ENCODE assay signal across 30 mouse cellular contexts in the genomic region with DNA sequence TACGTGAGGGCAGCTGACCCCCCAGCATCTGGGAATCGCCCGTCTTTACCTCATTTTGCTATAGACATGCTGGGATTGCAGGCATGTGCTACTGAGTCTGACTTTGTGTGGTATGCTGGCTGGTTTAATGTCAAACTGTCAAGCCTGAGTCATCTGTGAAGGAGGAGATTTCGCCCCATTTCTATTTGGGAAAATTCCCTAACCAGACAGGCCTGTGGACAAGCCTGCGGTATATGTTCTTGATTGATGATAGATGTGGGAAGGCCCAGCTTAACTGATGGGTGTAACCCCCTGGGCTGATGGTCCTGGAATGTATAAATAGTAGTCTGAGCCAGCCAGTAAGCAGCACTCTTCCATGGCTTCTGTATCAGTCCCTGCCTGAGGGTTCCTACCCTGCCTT. TPM values are rescaled to one million over a fixed set of nuclear protein-coding genes. Genes with fewer than 3 reads are reported as not detected.
DNase-seq lines count a peak whose midpoint lies in the region; ATAC-seq and TF ChIP-seq lines count a peak whose summit lies in the region.
"Had no signal": no experiment of that assay in that cellular context is flagged by ENCODE, and none has a peak within 500 bp of the region (broad histone marks: within the 10 kb centered on the region; RNA-seq: fewer than 3 reads in every experiment).

No protein-coding gene starts in this region.

- WGBS in embryonic facial prominence, embryonic 14.5 days, result 69% methylated on average over 5 of the region's 5 CpGs
- 92% methylated on average over 5 of the region's 5 CpGs for WGBS in embryonic facial prominence, embryonic 10.5 days
- WGBS in hindbrain, embryonic 10.5 days, result 87% methylated on average over 5 of the region's 5 CpGs

- ATAC-seq in embryonic facial prominence, embryonic 14.5 days (ENCODE audit: low read depth), result 0 out of 2 replicates have a peak, but pooled peaks have one; percentile 23
- ATAC-seq: activated CD4-positive, CD25-positive, alpha-beta regulatory T cell, adult 4 months; forebrain, embryonic 14.5 days; forebrain, postnatal 0 days; intestine, embryonic 15.5 days had no signal

- no peaks in the 10 kb centered on the region for H3K36me3 ChIP-seq in embryonic facial prominence, embryonic 14.5 days (ENCODE audit: control insufficient read depth, insufficient read depth, low read length)
- peaks cover 54% of the 10 kb centered on the region for H3K36me3 ChIP-seq in embryonic facial prominence, embryonic 10.5 days (replicated peaks)
- H3K36me3 ChIP-seq in hindbrain, embryonic 10.5 days, result peaks cover 71% of the 10 kb centered on the region
- H3K36me3 ChIP-seq: G1E; intestine, embryonic 15.5 days had no signal

- no peak overlapping the region for H3K9ac ChIP-seq in embryonic facial prominence, embryonic 14.5 days (ENCODE audit: low read depth, low read length)
- H3K9ac ChIP-seq: forebrain, postnatal 0 days; heart, embryonic 13.5 days; hindbrain, embryonic 12.5 days; hindbrain, embryonic 15.5 days; intestine, embryonic 15.5 days had no signal

- no peak overlapping the region for H3K4me3 ChIP-seq in embryonic facial prominence, embryonic 14.5 days (ENCODE audit: low read depth, low read length)
- H3K4me3 ChIP-seq in embryonic facial prominence, embryonic 10.5 days, result no peak overlapping the region
- no peak overlapping the region for H3K4me3 ChIP-seq in cortical plate, adult 2 months (ENCODE audit: insufficient read depth, low read length)
- H3K4me3 ChIP-seq in hindbrain, embryonic 10.5 days, result no peak overlapping the region
- H3K4me3 ChIP-seq: heart, adult 2 months; heart, embryonic 10.5 days; heart, embryonic 13.5 days; hindbrain, embryonic 12.5 days; hindbrain, embryonic 15.5 days; intestine, embryonic 15.5 days had no signal

- H3K4me2 ChIP-seq in embryonic facial prominence, embryonic 14.5 days (ENCODE audit: low read depth, low read length), result no peak overlapping the region
- H3K4me2 ChIP-seq: heart, embryonic 13.5 days; hindbrain, embryonic 12.5 days; hindbrain, embryonic 15.5 days; intestine, embryonic 15.5 days had no signal

- no peaks in the 10 kb centered on the region for H3K9me3 ChIP-seq in embryonic facial prominence, embryonic 14.5 days (ENCODE audit: control insufficient read depth, low read length)
- no peaks in the 10 kb centered on the region for H3K9me3 ChIP-seq in embryonic facial prominence, embryonic 10.5 days
- no peaks in the 10 kb centered on the region for H3K9me3 ChIP-seq in hindbrain, embryonic 10.5 days
- H3K9me3 ChIP-seq: heart, embryonic 10.5 days; heart, embryonic 13.5 days; hindbrain, embryonic 12.5 days; hindbrain, embryonic 15.5 days; intestine, embryonic 15.5 days had no signal

- no peak for TF ChIP-seq CTCF in cortical plate, adult 2 months (IDR thresholded peaks at IDR 0.05; ENCODE audit: extremely low read depth, insufficient read depth, low read length)

- TF ChIP-seq POLR2A in cortical plate, adult 2 months (IDR thresholded peaks at IDR 0.05; ENCODE audit: extremely low read depth, insufficient read depth, low read length), result no peak

- no peaks in the 10 kb centered on the region for H3K4me1 ChIP-seq in embryonic facial prominence, embryonic 14.5 days (ENCODE audit: control insufficient read depth, insufficient read depth, low read length)
- H3K4me1 ChIP-seq in embryonic facial prominence, embryonic 10.5 days, result no peaks in the 10 kb centered on the region
- peaks cover 6% of the 10 kb centered on the region for H3K4me1 ChIP-seq in cortical plate, adult 2 months (ENCODE audit: control insufficient read depth, insufficient read depth, low read length)
- 0 out of 2 replicates have a peak, but pooled peaks cover 3% of the 10 kb centered on the region for H3K4me1 ChIP-seq in hindbrain, embryonic 10.5 days (replicated peaks)
- H3K4me1 ChIP-seq: heart, embryonic 10.5 days; heart, embryonic 13.5 days; hindbrain, embryonic 12.5 days; hindbrain, embryonic 15.5 days; intestine, embryonic 15.5 days had no signal

- H3K27me3 ChIP-seq in embryonic facial prominence, embryonic 14.5 days (replicated peaks; ENCODE audit: control insufficient read depth, insufficient read depth, low read length), result no peaks in the 10 kb centered on the region
- no peaks in the 10 kb centered on the region for H3K27me3 ChIP-seq in embryonic facial prominence, embryonic 10.5 days (replicated peaks; ENCODE audit: low read depth, poor library complexity, severe bottlenecking)
- H3K27me3 ChIP-seq in hindbrain, embryonic 10.5 days (ENCODE audit: insufficient read depth, poor library complexity, severe bottlenecking), result no peaks in the 10 kb centered on the region
- H3K27me3 ChIP-seq: CH12.LX; heart, embryonic 13.5 days; hindbrain, embryonic 12.5 days; hindbrain, embryonic 15.5 days; intestine, embryonic 15.5 days had no signal

- H3K27ac ChIP-seq in embryonic facial prominence, embryonic 14.5 days (replicated peaks; ENCODE audit: low read depth, low read length), result no peak overlapping the region
- H3K27ac ChIP-seq in embryonic facial prominence, embryonic 10.5 days (replicated peaks), result no peak overlapping the region
- 0 out of 2 replicates have a peak overlapping the region, but pooled peaks have one; percentile 75 for H3K27ac ChIP-seq in cortical plate, adult 2 months (ENCODE audit: insufficient read depth, low read length)
- no peak overlapping the region for H3K27ac ChIP-seq in hindbrain, embryonic 10.5 days
- H3K27ac ChIP-seq: heart, adult 2 months; heart, embryonic 10.5 days; heart, embryonic 13.5 days; hindbrain, embryonic 12.5 days; hindbrain, embryonic 15.5 days; intestine, embryonic 15.5 days had no signal

- peak; percentile 28 for DNase-seq in embryonic facial prominence, embryonic 14.5 days (ENCODE audit: low spot score)
- DNase-seq in embryonic facial prominence, embryonic 10.5 days (ENCODE audit: low spot score), result no peak
- DNase-seq in 3T3-L1 (ENCODE audit: low read depth, low spot score), result peak; percentile 88
- DNase-seq in fibroblast of lung, adult 2 months (ENCODE audit: low read depth), result peak; percentile 43
- no peak for DNase-seq in hindbrain, embryonic 10.5 days (ENCODE audit: low spot score)
- DNase-seq in cerebellum, postnatal 4 days (ENCODE audit: low spot score in 2 of 2), result no peak
- DNase-seq: adrenal gland, adult 8-10 months; adrenal gland, postnatal 36 days; B cell, adult 2 months; cerebellum, adult 18-20 months; cerebellum, adult 9-10 months; cerebellum, postnatal 14 days; embryo, embryonic 11 days; forebrain, postnatal 0 days; gastrocnemius, postnatal 10 days; gastrocnemius, postnatal 36 days; heart, adult 2 months; heart, postnatal 14 days; heart, postnatal 4 days; kidney, adult 11 months had no signal

RNA-seq across cellular contexts. Expression of a gene that starts 12.4 kb away (rescaled TPM):
- 142 TPM in 2 replicates for polyA plus RNA-seq in embryonic facial prominence, embryonic 14.5 days (2014; fragmentation: Nextera tagmentation; extraction: Ambion mirVana)
- 128 and 137 TPM in 2 replicates for polyA plus RNA-seq in embryonic facial prominence, embryonic 10.5 days (2016; fragmentation: Nextera tagmentation; extraction: Ambion mirVana)
- 1,141 and 1,161 TPM in 2 replicates for polyA plus RNA-seq in cortical plate, adult 2 months (2012; rRNA removed)
- 287 and 400 TPM in 2 replicates for polyA plus RNA-seq in hindbrain, embryonic 10.5 days (2016; fragmentation: Nextera tagmentation; extraction: Ambion mirVana)
- polyA plus RNA-seq: activated CD4-positive, CD25-positive, alpha-beta regulatory T cell, adult 4 months; G1E had no signal

RNA-seq across cellular contexts. Expression of a gene that starts 57.3 kb away (rescaled TPM):
- polyA plus RNA-seq in embryonic facial prominence, embryonic 14.5 days (2014; fragmentation: Nextera tagmentation; extraction: Ambion mirVana), result 70.5 and 71.1 TPM in 2 replicates
- polyA plus RNA-seq in embryonic facial prominence, embryonic 10.5 days (2016; fragmentation: Nextera tagmentation; extraction: Ambion mirVana), result 47.1 and 50.8 TPM in 2 replicates
- 51.1 and 56.3 TPM in 2 replicates for polyA plus RNA-seq in cortical plate, adult 2 months (2012; rRNA removed)
- polyA plus RNA-seq in hindbrain, embryonic 10.5 days (2016; fragmentation: Nextera tagmentation; extraction: Ambion mirVana), result 49.0 and 49.2 TPM in 2 replicates
- polyA plus RNA-seq: G1E had no signal

Comparison
In these comparisons a context has a peak if more than half of its experiments do, and no peak if none do; other contexts are left out.
1. DNase-seq: peak in embryonic facial prominence, embryonic 14.5 days (single experiment), 3T3-L1 (single experiment) and fibroblast of lung, adult 2 months (single experiment); none in embryonic facial prominence, embryonic 10.5 days (single experiment), hindbrain, embryonic 10.5 days (single experiment) and cerebellum, postnatal 4 days (0 of 2).